Mouse (Mus musculus) midbrain, postnatal 0 days (tissue): Measurements from ENCODE around the gene Anks6. TPM values are rescaled to one million over a fixed set of nuclear protein-coding genes. Genes with fewer than 3 reads are reported as not detected.

Experiments
- ATAC-seq: fragments of 200-750 bp; cut with Nextera tagmentation; 2 replicates; pipeline ENCODE4 v1.8.0; 2017; ENCODE audit warnings: moderate number of reproducible peaks, mild to moderate bottlenecking, moderate TSS enrichment, moderate library complexity; ENCODE audit not compliant: low FRiP score
- DNase-seq: peaks from one replicate; pipeline ENCODE4 v3.0.0-alpha.2; 2015; ENCODE audit warnings: low spot score
- H3K27ac ChIP-seq: fragments of 300-500 bp; sonication (generic); 2 replicates; pipeline ENCODE4 v1.5.1; 2014; ENCODE audit warnings: low read depth, mild to moderate bottlenecking, low read length, mixed read lengths
- H3K27me3 ChIP-seq: fragments of 300-500 bp; sonication (generic); 2 replicates; pipeline ENCODE4 v1.6.1; 2014; ENCODE audit warnings: low read length, control low read depth, mixed read lengths; ENCODE audit not compliant: insufficient read depth
- H3K36me3 ChIP-seq: fragments of 300-500 bp; sonication (generic); 2 replicates; pipeline ENCODE4 v1.6.1; 2014; ENCODE audit warnings: low read length, control low read depth, mixed read lengths; ENCODE audit not compliant: insufficient read depth
- H3K4me1 ChIP-seq: fragments of 300-500 bp; sonication (generic); 2 replicates; pipeline ENCODE4 v1.6.1; 2014; ENCODE audit warnings: mild to moderate bottlenecking, control low read depth, antibody characterized with exemption, low read length, mixed read lengths; ENCODE audit not compliant: insufficient read depth
- H3K4me2 ChIP-seq: fragments of 300-500 bp; sonication (generic); 2 replicates; pipeline ENCODE4 v1.6.1; 2014; ENCODE audit warnings: low read depth, mild to moderate bottlenecking, low read length, mixed read lengths; ENCODE audit not compliant: poor library complexity, severe bottlenecking
- H3K4me3 ChIP-seq: fragments of 300-500 bp; sonication (generic); 2 replicates; pipeline ENCODE4 v1.5.1; 2014; ENCODE audit warnings: low read depth, mild to moderate bottlenecking, low read length, moderate library complexity
- H3K9ac ChIP-seq: fragments of 300-500 bp; sonication (generic); replicated peaks from 2 replicates; pipeline ENCODE4 v1.6.1; 2014; ENCODE audit warnings: mild to moderate bottlenecking, low read length, moderate library complexity, mixed read lengths; ENCODE audit not compliant: poor library complexity, severe bottlenecking
- H3K9me3 ChIP-seq: fragments of 300-500 bp; sonication (generic); 2 replicates; pipeline ENCODE4 v1.6.1; 2016; ENCODE audit warnings: low read length, control low read depth
- CTCF ChIP-seq: IDR thresholded peaks from 2 replicates; pipeline ENCODE4 v1.5.1; 2016; ENCODE audit warnings: antibody characterized with exemption, mild to moderate bottlenecking
- WGBS: fragments of 180-500 bp; shearing (Covaris S2); extraction: QIAGEN DNeasy Blood & Tissue Kit; methylation state at CpG from one replicate; pipeline ENCODE4 v1.1.7; 2014; 5-methylcytosine and 5-hydroxymethylcytosine counted together
- polyA plus RNA-seq: library from polyadenylated mRNA; unstranded; fragments of >200 nt; fragmentation: Nextera tagmentation; extraction: Ambion mirVana; gene quantifications from 2 replicates; pipeline ENCODE4 v1.2.1, GENCODE M21; 2015
- total RNA-seq: library from RNA; depleted of rRNA; stranded (reverse); fragments of >200 nt; gene quantifications from 2 replicates; pipeline ENCODE4 v1.2.3, GENCODE M21; 2014

Anks6 gene
- total and polyA plus RNA-seq, 2 experiments from 2014 or later: 3.0 to 17.9 TPM

GRCm38 (mm10) chr4:46987809-46988208 lies 69.4 kb downstream of the Anks6 start:
- Histone ChIP-seq H3K4me2 (peak overlapping the region; percentile 6; the same call in 1 of the 2 replicates), H3K27me3 (no peaks in the 10 kb centered on the region), H3K4me3 (no peak overlapping the region), H3K9me3 (no peaks in the 10 kb centered on the region), H3K27ac (no peak overlapping the region), H3K36me3 (no peaks in the 10 kb centered on the region), H3K4me1 (peaks cover 12% of the 10 kb centered on the region), H3K9ac (no peak overlapping the region)
- WGBS: 86% methylated on average over 6 of the region's 6 CpGs
- no peak for ATAC-seq
- no peak for DNase-seq
- TF ChIP-seq CTCF: no peak

GRCm38 (mm10) chr4:46986054-46986453 lies 71.2 kb downstream of the Anks6 start:
- H3K9ac ChIP-seq: no peak overlapping the region
- no peak overlapping the region for H3K4me2 ChIP-seq
- DNase-seq: no peak
- TF ChIP-seq CTCF: no peak
- no peak for ATAC-seq
- peaks cover 9% of the 10 kb centered on the region for H3K4me1 ChIP-seq
- no peaks in the 10 kb centered on the region for H3K36me3 ChIP-seq
- no peak overlapping the region for H3K27ac ChIP-seq
- no peaks in the 10 kb centered on the region for H3K27me3 ChIP-seq
- H3K4me3 ChIP-seq: no peak overlapping the region
- no peaks in the 10 kb centered on the region for H3K9me3 ChIP-seq

- WGBS: 85% methylated on average over 5 of the region's 5 CpGs
- TF ChIP-seq CTCF: no peak
- no peaks in the 10 kb centered on the region for H3K27me3 ChIP-seq
- H3K4me1 ChIP-seq: no peaks in the 10 kb centered on the region
- H3K27ac ChIP-seq: no peak overlapping the region
- DNase-seq: no peak
- H3K4me3 ChIP-seq: no peak overlapping the region
- no peak overlapping the region for H3K4me2 ChIP-seq
- no peak for ATAC-seq
- no peaks in the 10 kb centered on the region for H3K9me3 ChIP-seq
- H3K9ac ChIP-seq: no peak overlapping the region
- H3K36me3 ChIP-seq: 0 out of 2 replicates have a peak, but pooled peaks cover 4% of the 10 kb centered on the region
These were observed 74.3 kb downstream of the Anks6 start for GRCm38 (mm10) chr4:46982912-46983311.

- H3K27ac ChIP-seq: no peak overlapping the region
- H3K27me3 ChIP-seq: no peaks in the 10 kb centered on the region
- 0 out of 2 replicates have a peak, but pooled peaks cover 4% of the 10 kb centered on the region for H3K36me3 ChIP-seq
- H3K4me1 ChIP-seq: 0 out of 2 replicates have a peak, but pooled peaks cover 2% of the 10 kb centered on the region
- no peak overlapping the region for H3K4me2 ChIP-seq
- TF ChIP-seq CTCF: no peak
- DNase-seq (no peak), ATAC-seq (no peak)
- no peaks in the 10 kb centered on the region for H3K9me3 ChIP-seq
- WGBS: 82% methylated on average over 4 of the region's 4 CpGs
- H3K4me3 ChIP-seq: no peak overlapping the region
- no peak overlapping the region for H3K9ac ChIP-seq
These were observed 75.1 kb downstream of the Anks6 start for GRCm38 (mm10) chr4:46982094-46982493.

- DNase-seq (no peak), ATAC-seq (no peak)
- H3K9ac ChIP-seq: no peak overlapping the region
- H3K4me2 ChIP-seq: no peak overlapping the region
- 0 out of 2 replicates have a peak, but pooled peaks cover 2% of the 10 kb centered on the region for H3K4me1 ChIP-seq
- no peaks in the 10 kb centered on the region for H3K27me3 ChIP-seq
- H3K4me3 ChIP-seq: no peak overlapping the region
- no peak overlapping the region for H3K27ac ChIP-seq
- 91% methylated on average over 6 of the region's 6 CpGs for WGBS
- 0 out of 2 replicates have a peak, but pooled peaks cover 4% of the 10 kb centered on the region for H3K36me3 ChIP-seq
- TF ChIP-seq CTCF: 0 out of 2 replicates have a peak, but pooled peaks have one; percentile 10
- no peaks in the 10 kb centered on the region for H3K9me3 ChIP-seq
These were observed 78.9 kb downstream of the Anks6 start for GRCm38 (mm10) chr4:46978371-46978770.

- WGBS: 91% methylated on average over 7 of the region's 7 CpGs
- no peak for TF ChIP-seq CTCF
- H3K36me3 ChIP-seq: 0 out of 2 replicates have a peak, but pooled peaks cover 4% of the 10 kb centered on the region
These were observed 80.1 kb downstream of the Anks6 start for GRCm38 (mm10) chr4:46977161-46977560.

More at GRCm38 (mm10) chr4:46977161-46977560, 80.1 kb downstream of the Anks6 start:
- no peak overlapping the region for H3K27ac ChIP-seq
- H3K4me1 ChIP-seq: 0 out of 2 replicates have a peak, but pooled peaks cover 2% of the 10 kb centered on the region
- DNase-seq: no peak
- no peak overlapping the region for H3K9ac ChIP-seq
- ATAC-seq: no peak
- H3K9me3 ChIP-seq: no peaks in the 10 kb centered on the region
- no peaks in the 10 kb centered on the region for H3K27me3 ChIP-seq
- no peak overlapping the region for H3K4me2 ChIP-seq
- H3K4me3 ChIP-seq: no peak overlapping the region
